ENCODE assay signal across 20 mouse cellular contexts in the genomic region with DNA sequence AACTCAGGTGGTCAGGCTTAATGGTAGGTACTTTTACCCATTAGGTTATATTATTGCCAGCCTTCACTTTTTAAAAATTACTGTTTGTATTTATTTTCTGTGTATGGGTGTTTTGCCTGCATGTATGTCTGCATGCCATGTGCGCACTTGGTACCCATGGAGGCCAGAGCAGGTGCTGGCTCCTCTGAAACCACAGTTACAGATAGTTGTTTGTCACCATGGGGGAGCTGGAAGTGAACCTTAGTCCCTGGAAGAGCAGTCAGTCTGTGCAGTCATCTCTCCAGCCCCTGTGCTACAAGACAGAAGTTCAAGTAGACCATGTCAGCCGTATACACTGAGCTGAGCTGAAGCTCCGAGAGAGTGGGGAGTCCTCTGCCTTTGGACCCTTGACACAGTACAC. TPM values are rescaled to one million over a fixed set of nuclear protein-coding genes. Genes with fewer than 3 reads are reported as not detected.
DNase-seq lines count a peak whose midpoint lies in the region; ATAC-seq lines count a peak whose summit lies in the region.
"Had no signal": no experiment of that assay in that cellular context is flagged by ENCODE, and none has a peak within 500 bp of the region (broad histone marks: within the 10 kb centered on the region; RNA-seq: fewer than 3 reads in every experiment).

No protein-coding gene starts in this region.

- no peaks in the 10 kb centered on the region for H3K9me3 ChIP-seq in forebrain, embryonic 11.5 days (ENCODE audit: control insufficient read depth, low read length)
- H3K9me3 ChIP-seq in forebrain, embryonic 12.5 days, result no peaks in the 10 kb centered on the region
- no peaks in the 10 kb centered on the region for H3K9me3 ChIP-seq in liver, embryonic 13.5 days (replicated peaks)
- H3K9me3 ChIP-seq in liver, embryonic 15.5 days (replicated peaks), result no peaks in the 10 kb centered on the region
- H3K9me3 ChIP-seq: forebrain, embryonic 10.5 days; forebrain, embryonic 15.5 days; G1E; hindbrain, embryonic 12.5 days; hindbrain, embryonic 15.5 days had no signal

- DNase-seq in forebrain, embryonic 11.5 days (ENCODE audit: low spot score), result peak; percentile 38
- no peak for DNase-seq in liver, embryonic 13.5 days
- no peak for DNase-seq in liver
- no peak for DNase-seq in neural tube, embryonic 10.5 days (ENCODE audit: extremely low spot score, low spot score)
- DNase-seq: adrenal gland, postnatal 10 days; adrenal gland, postnatal 36 days; B cell, adult 2 months; cerebellum, adult 11 months; gastrocnemius, postnatal 25 days; heart, adult 2 months had no signal

- H3K9ac ChIP-seq in forebrain, embryonic 11.5 days (ENCODE audit: low read length), result no peak overlapping the region
- no peak overlapping the region for H3K9ac ChIP-seq in forebrain, embryonic 12.5 days
- H3K9ac ChIP-seq in liver, embryonic 13.5 days, result no peak overlapping the region
- H3K9ac ChIP-seq in liver, embryonic 15.5 days, result no peak overlapping the region
- H3K9ac ChIP-seq: forebrain, embryonic 15.5 days; hindbrain, embryonic 12.5 days; hindbrain, embryonic 15.5 days had no signal

- no peaks in the 10 kb centered on the region for H3K36me3 ChIP-seq in forebrain, embryonic 11.5 days (ENCODE audit: control insufficient read depth, insufficient read depth, low read length)
- H3K36me3 ChIP-seq in forebrain, embryonic 12.5 days (replicated peaks), result no peaks in the 10 kb centered on the region
- H3K36me3 ChIP-seq in liver, embryonic 13.5 days, result peaks cover 25% of the 10 kb centered on the region
- H3K36me3 ChIP-seq in liver, embryonic 15.5 days (replicated peaks), result peaks cover 9% of the 10 kb centered on the region
- H3K36me3 ChIP-seq: forebrain, embryonic 10.5 days; forebrain, embryonic 15.5 days; hindbrain, embryonic 12.5 days; hindbrain, embryonic 15.5 days had no signal

- no peak overlapping the region for H3K4me3 ChIP-seq in forebrain, embryonic 11.5 days (ENCODE audit: low read depth, low read length)
- no peak overlapping the region for H3K4me3 ChIP-seq in forebrain, embryonic 12.5 days (replicated peaks)
- H3K4me3 ChIP-seq in liver, embryonic 13.5 days (replicated peaks), result no peak overlapping the region
- no peak overlapping the region for H3K4me3 ChIP-seq in liver, embryonic 15.5 days (replicated peaks)
- H3K4me3 ChIP-seq: forebrain, embryonic 10.5 days; forebrain, embryonic 15.5 days; heart, adult 2 months; hindbrain, embryonic 12.5 days; hindbrain, embryonic 15.5 days had no signal

- H3K4me1 ChIP-seq in forebrain, embryonic 11.5 days (replicated peaks; ENCODE audit: control insufficient read depth, insufficient read depth, low read length), result no peaks in the 10 kb centered on the region
- no peaks in the 10 kb centered on the region for H3K4me1 ChIP-seq in forebrain, embryonic 12.5 days
- H3K4me1 ChIP-seq in liver, embryonic 13.5 days (replicated peaks), result peaks cover 97% of the 10 kb centered on the region
- H3K4me1 ChIP-seq in liver, embryonic 15.5 days (replicated peaks), result peaks cover 89% of the 10 kb centered on the region
- H3K4me1 ChIP-seq: forebrain, embryonic 10.5 days; forebrain, embryonic 15.5 days; hindbrain, embryonic 15.5 days had no signal

- no peak overlapping the region for H3K27ac ChIP-seq in forebrain, embryonic 11.5 days (ENCODE audit: low read depth, low read length)
- H3K27ac ChIP-seq in forebrain, embryonic 12.5 days, result no peak overlapping the region
- peak overlapping the region; percentile 70; the same call in 1 of the 2 replicates for H3K27ac ChIP-seq in liver, embryonic 13.5 days
- peak overlapping the region; percentile 67; the same call in 1 of the 2 replicates for H3K27ac ChIP-seq in liver, embryonic 15.5 days (replicated peaks)
- H3K27ac ChIP-seq: forebrain, embryonic 10.5 days; forebrain, embryonic 15.5 days; heart, adult 2 months; hindbrain, embryonic 12.5 days; hindbrain, embryonic 15.5 days had no signal

- 88% methylated on average over 3 of the region's 3 CpGs for WGBS in forebrain, embryonic 11.5 days
- 81% methylated on average over 3 of the region's 3 CpGs for WGBS in forebrain, embryonic 12.5 days
- WGBS in liver, embryonic 13.5 days (ENCODE audit: insufficient replicate concordance), result 81% methylated on average over 3 of the region's 3 CpGs
- WGBS in liver, embryonic 15.5 days (ENCODE audit: insufficient replicate concordance), result 76% methylated on average over 3 of the region's 3 CpGs

- peaks cover under 1% of the 10 kb centered on the region; the same call in 1 of the 2 replicates for H3K27me3 ChIP-seq in forebrain, embryonic 11.5 days (ENCODE audit: control insufficient read depth, insufficient read depth, low read length)
- H3K27me3 ChIP-seq in forebrain, embryonic 12.5 days, result peaks cover 13% of the 10 kb centered on the region; the same call in 1 of the 2 replicates
- H3K27me3 ChIP-seq in liver, embryonic 13.5 days, result no peaks in the 10 kb centered on the region
- H3K27me3 ChIP-seq in liver, embryonic 15.5 days, result 0 out of 2 replicates have a peak, but pooled peaks cover 6% of the 10 kb centered on the region
- H3K27me3 ChIP-seq: CH12.LX; forebrain, embryonic 15.5 days; Patski had no signal

- ATAC-seq in forebrain, embryonic 11.5 days (replicated peaks; ENCODE audit: low FRiP score), result no peak
- no peak for ATAC-seq in forebrain, embryonic 12.5 days (ENCODE audit: low FRiP score)
- ATAC-seq in liver, embryonic 13.5 days (ENCODE audit: low read depth), result no peak
- ATAC-seq in liver, embryonic 15.5 days (ENCODE audit: insufficient read depth), result no peak
- ATAC-seq: forebrain, embryonic 15.5 days; Patski had no signal

- H3K4me2 ChIP-seq in forebrain, embryonic 11.5 days (ENCODE audit: low read depth, low read length, severe bottlenecking), result no peak overlapping the region
- no peak overlapping the region for H3K4me2 ChIP-seq in forebrain, embryonic 12.5 days
- no peak overlapping the region for H3K4me2 ChIP-seq in liver, embryonic 13.5 days
- peak overlapping the region; percentile 8; the same call in 1 of the 2 replicates for H3K4me2 ChIP-seq in liver, embryonic 15.5 days
- H3K4me2 ChIP-seq: forebrain, embryonic 15.5 days; heart, embryonic 11.5 days; hindbrain, embryonic 12.5 days; hindbrain, embryonic 15.5 days had no signal

RNA-seq across cellular contexts. Expression of gene Specc1, which starts 6.6 kb away (rescaled TPM):
- 19.0 and 20.2 TPM in 2 replicates for polyA plus RNA-seq in forebrain, embryonic 11.5 days (2014; fragmentation: Nextera tagmentation; extraction: Ambion mirVana)
- 15.7 and 17.5 TPM in 2 replicates for polyA plus RNA-seq in forebrain, embryonic 12.5 days (2016; fragmentation: Nextera tagmentation; extraction: Ambion mirVana)
- polyA plus RNA-seq in liver, embryonic 13.5 days (2015; fragmentation: Nextera tagmentation; extraction: Ambion mirVana), result 41.3 and 45.5 TPM in 2 replicates
- 54.4 and 57.0 TPM in 2 replicates for polyA plus RNA-seq in liver, embryonic 15.5 days (2015; fragmentation: Nextera tagmentation; extraction: Ambion mirVana)

RNA-seq across cellular contexts. Expression of gene Akap10, which starts 33.1 kb away (rescaled TPM):
- polyA plus RNA-seq in forebrain, embryonic 11.5 days (2014; fragmentation: Nextera tagmentation; extraction: Ambion mirVana), result 17.2 and 18.6 TPM in 2 replicates
- polyA plus RNA-seq in forebrain, embryonic 12.5 days (2016; fragmentation: Nextera tagmentation; extraction: Ambion mirVana), result 18.4 and 19.6 TPM in 2 replicates
- 8.1 and 9.4 TPM in 2 replicates for polyA plus RNA-seq in liver, embryonic 13.5 days (2015; fragmentation: Nextera tagmentation; extraction: Ambion mirVana)
- 7.9 and 8.0 TPM in 2 replicates for polyA plus RNA-seq in liver, embryonic 15.5 days (2015; fragmentation: Nextera tagmentation; extraction: Ambion mirVana)

Comparison
In these comparisons a context has a peak if more than half of its experiments do, and no peak if none do; other contexts are left out.
1. H3K27ac ChIP-seq: peak in liver, embryonic 13.5 days (single experiment) and liver, embryonic 15.5 days (single experiment); none in forebrain, embryonic 11.5 days (single experiment) and forebrain, embryonic 12.5 days (single experiment).